Comparison of ENCODE assay signal across 7 mouse cellular contexts in genomic region chr6:122296918-122297278, GRCm38 (mm10). TPM values are rescaled to one million over a fixed set of nuclear protein-coding genes. Genes with fewer than 3 reads are reported as not detected.
A peak's percentile ranks its signal among the peaks of the same experiment; 100 is the strongest.
DNase-seq lines count a peak whose midpoint lies in the region; ATAC-seq and TF ChIP-seq lines count a peak whose summit lies in the region.

No protein-coding gene starts in this region.

- TF ChIP-seq CTCF in lung, adult 2 months (IDR thresholded peaks at IDR 0.05; ENCODE audit: insufficient read depth, low read length), result no peak
- TF ChIP-seq CTCF in small intestine, adult 2 months (IDR thresholded peaks at IDR 0.05; ENCODE audit: extremely low read depth, insufficient read length, insufficient replicate concordance, low read depth, low read length), result no peak

- WGBS in lung, embryonic 16.5 days, result 23% methylated on average over 3 of the region's 3 CpGs
- 20% methylated on average over 3 of the region's 3 CpGs for WGBS in lung, adult 2 months
- 40% methylated on average over 3 of the region's 3 CpGs for WGBS in forebrain, embryonic 12.5 days
- 38% methylated on average over 3 of the region's 3 CpGs for WGBS in limb, embryonic 11.5 days
- 31% methylated on average over 3 of the region's 3 CpGs for WGBS in small intestine, adult 2 months

- peak overlapping the region; percentile 82 for H3K4me2 ChIP-seq in lung, embryonic 16.5 days (ENCODE audit: low read depth, low read length)
- H3K4me2 ChIP-seq in forebrain, embryonic 12.5 days, result peak overlapping the region; percentile 62
- peak overlapping the region; percentile 65 for H3K4me2 ChIP-seq in limb, embryonic 11.5 days (ENCODE audit: low read depth, severe bottlenecking)

- DNase-seq in lung, adult 2 months, result no peak
- no peak for DNase-seq in limb, embryonic 11.5 days (ENCODE audit: low spot score)
- DNase-seq in thymus, postnatal 25 days, result no peak
- DNase-seq in kidney, adult 18-20 months, result no peak

- H3K27me3 ChIP-seq in lung, embryonic 16.5 days (ENCODE audit: control insufficient read depth, insufficient read depth, low read depth, low read length), result no peaks in the 10 kb centered on the region
- H3K27me3 ChIP-seq in forebrain, embryonic 12.5 days, result no peaks in the 10 kb centered on the region
- no peaks in the 10 kb centered on the region for H3K27me3 ChIP-seq in limb, embryonic 11.5 days (ENCODE audit: control insufficient read depth, insufficient read depth, low read length)
- H3K27me3 ChIP-seq in small intestine, adult 2 months (ENCODE audit: control insufficient read depth, insufficient read depth, low read length), result peaks cover 4% of the 10 kb centered on the region; the same call in 1 of the 2 replicates

- H3K36me3 ChIP-seq in lung, embryonic 16.5 days (ENCODE audit: control insufficient read depth, insufficient read depth, low read length), result no peaks in the 10 kb centered on the region
- no peaks in the 10 kb centered on the region for H3K36me3 ChIP-seq in forebrain, embryonic 12.5 days (replicated peaks)
- no peaks in the 10 kb centered on the region for H3K36me3 ChIP-seq in limb, embryonic 11.5 days (ENCODE audit: control insufficient read depth, insufficient read depth, low read length)
- no peaks in the 10 kb centered on the region for H3K36me3 ChIP-seq in small intestine, adult 2 months (ENCODE audit: control insufficient read depth, insufficient read depth, low read length)

- H3K9ac ChIP-seq in lung, embryonic 16.5 days (ENCODE audit: low read length), result peak overlapping the region; percentile 66
- peak overlapping the region; percentile 63 for H3K9ac ChIP-seq in forebrain, embryonic 12.5 days
- peak overlapping the region; percentile 70 for H3K9ac ChIP-seq in limb, embryonic 11.5 days (ENCODE audit: low read length)

- TF ChIP-seq POLR2A in lung, adult 2 months (IDR thresholded peaks at IDR 0.05; ENCODE audit: borderline replicate concordance, extremely low read depth, low read depth, low read length), result no peak
- TF ChIP-seq POLR2A in small intestine, adult 2 months (IDR thresholded peaks at IDR 0.05; ENCODE audit: low read depth, low read length), result no peak

- H3K4me3 ChIP-seq in lung, embryonic 16.5 days (ENCODE audit: low read length), result peak overlapping the region; percentile 59
- H3K4me3 ChIP-seq in lung, adult 2 months (replicated peaks; ENCODE audit: extremely low read depth, low read depth, low read length), result no peak overlapping the region
- peak overlapping the region; percentile 49 for H3K4me3 ChIP-seq in forebrain, embryonic 12.5 days (replicated peaks)
- peak overlapping the region; percentile 32 for H3K4me3 ChIP-seq in limb, embryonic 11.5 days (ENCODE audit: low read depth, low read length)
- peak overlapping the region; percentile 66; the same call in 1 of the 2 replicates for H3K4me3 ChIP-seq in small intestine, adult 2 months (ENCODE audit: low read depth, low read length)

- no peak for ATAC-seq in lung, embryonic 16.5 days (ENCODE audit: low read depth)
- peak; percentile 52 for ATAC-seq in forebrain, embryonic 12.5 days (ENCODE audit: low FRiP score)
- ATAC-seq in limb, embryonic 11.5 days (ENCODE audit: insufficient number of reproducible peaks, low FRiP score, low TSS enrichment, low read depth), result peak; percentile 27; the same call in 1 of the 2 replicates

- H3K9me3 ChIP-seq in lung, embryonic 16.5 days (ENCODE audit: control insufficient read depth, low read length), result no peaks in the 10 kb centered on the region
- H3K9me3 ChIP-seq in forebrain, embryonic 12.5 days, result no peaks in the 10 kb centered on the region
- H3K9me3 ChIP-seq in limb, embryonic 11.5 days (ENCODE audit: control insufficient read depth, low read length), result no peaks in the 10 kb centered on the region

- peaks cover 5% of the 10 kb centered on the region; the same call in 1 of the 2 replicates for H3K4me1 ChIP-seq in lung, embryonic 16.5 days (replicated peaks; ENCODE audit: control insufficient read depth, insufficient read depth, low read length)
- no peaks in the 10 kb centered on the region; the same call in 1 of the 2 replicates for H3K4me1 ChIP-seq in lung, adult 2 months (ENCODE audit: control insufficient read depth, insufficient read depth, low read length)
- H3K4me1 ChIP-seq in forebrain, embryonic 12.5 days, result peaks cover 8% of the 10 kb centered on the region; the same call in 1 of the 2 replicates
- no peaks in the 10 kb centered on the region for H3K4me1 ChIP-seq in limb, embryonic 11.5 days (ENCODE audit: control insufficient read depth, insufficient read depth, low read length)
- no peaks in the 10 kb centered on the region for H3K4me1 ChIP-seq in small intestine, adult 2 months (ENCODE audit: control insufficient read depth, insufficient read depth, insufficient read length, low read length)

- no peak overlapping the region for H3K27ac ChIP-seq in lung, embryonic 16.5 days (ENCODE audit: low read length)
- H3K27ac ChIP-seq in forebrain, embryonic 12.5 days, result peak overlapping the region; percentile 79
- H3K27ac ChIP-seq in limb, embryonic 11.5 days (replicated peaks; ENCODE audit: low read depth, low read length), result peak overlapping the region; percentile 59
- H3K27ac ChIP-seq in small intestine, adult 2 months (ENCODE audit: insufficient read depth, low read depth, low read length), result no peak overlapping the region

RNA-seq across cellular contexts. Expression of gene M6pr, which starts 11.6 kb away (rescaled TPM):
- 123 and 126 TPM in 2 replicates for polyA plus RNA-seq in lung, embryonic 16.5 days (2015; fragmentation: Nextera tagmentation; extraction: Ambion mirVana)
- 49.8 and 79.0 TPM in 2 replicates for polyA plus RNA-seq in lung, adult 2 months (2012; rRNA removed)
- polyA plus RNA-seq in forebrain, embryonic 12.5 days (2016; fragmentation: Nextera tagmentation; extraction: Ambion mirVana), result 68.7 and 70.6 TPM in 2 replicates
- polyA plus RNA-seq in limb, embryonic 11.5 days (2014; fragmentation: Nextera tagmentation; extraction: Ambion mirVana), result 82.0 and 85.4 TPM in 2 replicates
- polyA plus RNA-seq in small intestine, adult 2 months (2012; rRNA removed), result 15.2 and 23.9 TPM in 2 replicates

RNA-seq across cellular contexts. Expression of gene Klrg1, which starts 14.2 kb away (rescaled TPM):
- not detected in 2 replicates for polyA plus RNA-seq in lung, embryonic 16.5 days (2015; fragmentation: Nextera tagmentation; extraction: Ambion mirVana)
- polyA plus RNA-seq in lung, adult 2 months (2012; rRNA removed), result 0.65 and 0.66 TPM in 2 replicates
- 0.18 and 0.32 TPM in 2 replicates for polyA plus RNA-seq in forebrain, embryonic 12.5 days (2016; fragmentation: Nextera tagmentation; extraction: Ambion mirVana)
- 0.20 TPM in 1 of 2 replicates, not detected in the other for polyA plus RNA-seq in limb, embryonic 11.5 days (2014; fragmentation: Nextera tagmentation; extraction: Ambion mirVana)
- 0.14 and 0.28 TPM in 2 replicates for polyA plus RNA-seq in small intestine, adult 2 months (2012; rRNA removed)

RNA-seq across cellular contexts. Expression of gene Phc1, which starts 43.5 kb away (rescaled TPM):
- 12.9 and 15.4 TPM in 2 replicates for polyA plus RNA-seq in lung, embryonic 16.5 days (2015; fragmentation: Nextera tagmentation; extraction: Ambion mirVana)
- polyA plus RNA-seq in lung, adult 2 months (2012; rRNA removed), result 37.6 and 45.1 TPM in 2 replicates
- 34.4 and 37.5 TPM in 2 replicates for polyA plus RNA-seq in forebrain, embryonic 12.5 days (2016; fragmentation: Nextera tagmentation; extraction: Ambion mirVana)
- polyA plus RNA-seq in limb, embryonic 11.5 days (2014; fragmentation: Nextera tagmentation; extraction: Ambion mirVana), result 36.9 and 37.2 TPM in 2 replicates
- polyA plus RNA-seq in small intestine, adult 2 months (2012; rRNA removed), result 10.5 and 13.6 TPM in 2 replicates

Comparison
In these comparisons a context has a peak if more than half of its experiments do, and no peak if none do; other contexts are left out.
1. H3K27ac ChIP-seq: peak in forebrain, embryonic 12.5 days (single experiment) and limb, embryonic 11.5 days (single experiment); none in lung, embryonic 16.5 days (single experiment) and small intestine, adult 2 months (single experiment).
2. Peak in every context shown above with its lines, with median percentiles within 50 percentile points of each other: H3K4me2 ChIP-seq and H3K9ac ChIP-seq.